Mouse (Mus musculus) myocyte (in vitro differentiated cells): Measurements from ENCODE around the gene Mfsd4b4. TPM values are rescaled to one million over a fixed set of nuclear protein-coding genes. Genes with fewer than 3 reads are reported as not detected.

Source experiments
- H3K27me3 ChIP-seq: one replicate; pipeline ENCODE4 v1.6.1; 2011; ENCODE audit not compliant: control insufficient read depth, insufficient read depth, insufficient read length
- H3K36me3 ChIP-seq: one replicate; pipeline ENCODE4 v1.6.1; 2011; ENCODE audit not compliant: control insufficient read depth, insufficient read depth
- H3K4me2 ChIP-seq: one replicate; pipeline ENCODE4 v1.6.1; 2011; ENCODE audit warnings: low read depth, control low read depth
- H3K4me3 ChIP-seq: one replicate; pipeline ENCODE4 v1.5.1; 2011; ENCODE audit warnings: mild to moderate bottlenecking, control low read depth, moderate library complexity
- H3K79me2 ChIP-seq: one replicate; pipeline ENCODE4 v1.6.1; 2011; ENCODE audit not compliant: control insufficient read depth, insufficient read depth
- H3ac ChIP-seq: one replicate; pipeline ENCODE4 v1.6.1; 2011; ENCODE audit not compliant: control insufficient read depth, insufficient read length
- CEBPB ChIP-seq: IDR thresholded peaks from 2 replicates; pipeline ENCODE4 v1.6.1; 2011; ENCODE audit warnings: mild to moderate bottlenecking, moderate library complexity; ENCODE audit not compliant: poor library complexity, insufficient read depth, severe bottlenecking
- E2F4 ChIP-seq: IDR thresholded peaks from one replicate; pipeline ENCODE4 v1.6.1; 2011; ENCODE audit warnings: mild to moderate bottlenecking, control low read depth, moderate library complexity; ENCODE audit not compliant: insufficient read depth
- MAX ChIP-seq: IDR thresholded peaks from one replicate; pipeline ENCODE4 v1.6.1; 2011; ENCODE audit warnings: low read depth, mild to moderate bottlenecking, control low read depth
- MYOD1 ChIP-seq, 3 experiments: IDR thresholded peaks; one replicate each; pipeline ENCODE4 v1.6.1; 2011; ENCODE audit warnings: control low read depth in 2 of 3, low read depth in 2 of 3, mild to moderate bottlenecking in 2 of 3, moderate library complexity in 1 of 3; ENCODE audit not compliant: insufficient read length in 2 of 3, control insufficient read depth in 1 of 3
- MYOG ChIP-seq, 3 experiments: IDR thresholded peaks; one replicate each; pipeline ENCODE4 v1.6.1; 2011; ENCODE audit warnings: control low read depth in 2 of 3, low read depth in 2 of 3, mild to moderate bottlenecking in 2 of 3; ENCODE audit not compliant: insufficient read length in 2 of 3, control insufficient read depth in 1 of 3, insufficient read depth in 1 of 3
- POLR2A ChIP-seq: IDR thresholded peaks from one replicate; pipeline ENCODE4 v1.6.1; 2011; ENCODE audit warnings: low read depth, mild to moderate bottlenecking, control low read depth, moderate library complexity; ENCODE audit not compliant: insufficient read length
- POLR2AphosphoS2 ChIP-seq: IDR thresholded peaks from one replicate; pipeline ENCODE4 v1.6.1; 2011; ENCODE audit warnings: low read depth, control low read depth; ENCODE audit not compliant: insufficient read length
- REST ChIP-seq: IDR thresholded peaks from one replicate; pipeline ENCODE4 v1.6.1; 2011; ENCODE audit warnings: mild to moderate bottlenecking, control low read depth, moderate library complexity; ENCODE audit not compliant: insufficient read depth, insufficient read length
- SRF ChIP-seq: IDR thresholded peaks from one replicate; pipeline ENCODE4 v1.6.1; 2011; ENCODE audit warnings: low read depth; ENCODE audit not compliant: control insufficient read depth, insufficient read length
- TCF12 ChIP-seq: IDR thresholded peaks from one replicate; pipeline ENCODE4 v1.6.1; 2011; ENCODE audit warnings: mild to moderate bottlenecking, control low read depth; ENCODE audit not compliant: poor library complexity, insufficient read depth, severe bottlenecking
- TCF3 ChIP-seq: IDR thresholded peaks from one replicate; pipeline ENCODE4 v1.6.1; 2011; ENCODE audit warnings: low read depth, control low read depth; ENCODE audit not compliant: insufficient read length
- USF1 ChIP-seq: IDR thresholded peaks from one replicate; pipeline ENCODE4 v1.6.1; 2011; ENCODE audit warnings: low read depth, mild to moderate bottlenecking, control low read depth, moderate library complexity
- polyA plus RNA-seq: library from polyadenylated mRNA; unstranded; fragments of >200 nt; fragmentation: generic; extraction: Trizol; gene quantifications from one replicate; pipeline ENCODE4 v1.2.1, GENCODE M21; 2012; ENCODE audit warnings: missing spikeins

Mfsd4b4 gene
- polyA plus RNA-seq, 1 experiment, result 1.1 TPM

DNA sequence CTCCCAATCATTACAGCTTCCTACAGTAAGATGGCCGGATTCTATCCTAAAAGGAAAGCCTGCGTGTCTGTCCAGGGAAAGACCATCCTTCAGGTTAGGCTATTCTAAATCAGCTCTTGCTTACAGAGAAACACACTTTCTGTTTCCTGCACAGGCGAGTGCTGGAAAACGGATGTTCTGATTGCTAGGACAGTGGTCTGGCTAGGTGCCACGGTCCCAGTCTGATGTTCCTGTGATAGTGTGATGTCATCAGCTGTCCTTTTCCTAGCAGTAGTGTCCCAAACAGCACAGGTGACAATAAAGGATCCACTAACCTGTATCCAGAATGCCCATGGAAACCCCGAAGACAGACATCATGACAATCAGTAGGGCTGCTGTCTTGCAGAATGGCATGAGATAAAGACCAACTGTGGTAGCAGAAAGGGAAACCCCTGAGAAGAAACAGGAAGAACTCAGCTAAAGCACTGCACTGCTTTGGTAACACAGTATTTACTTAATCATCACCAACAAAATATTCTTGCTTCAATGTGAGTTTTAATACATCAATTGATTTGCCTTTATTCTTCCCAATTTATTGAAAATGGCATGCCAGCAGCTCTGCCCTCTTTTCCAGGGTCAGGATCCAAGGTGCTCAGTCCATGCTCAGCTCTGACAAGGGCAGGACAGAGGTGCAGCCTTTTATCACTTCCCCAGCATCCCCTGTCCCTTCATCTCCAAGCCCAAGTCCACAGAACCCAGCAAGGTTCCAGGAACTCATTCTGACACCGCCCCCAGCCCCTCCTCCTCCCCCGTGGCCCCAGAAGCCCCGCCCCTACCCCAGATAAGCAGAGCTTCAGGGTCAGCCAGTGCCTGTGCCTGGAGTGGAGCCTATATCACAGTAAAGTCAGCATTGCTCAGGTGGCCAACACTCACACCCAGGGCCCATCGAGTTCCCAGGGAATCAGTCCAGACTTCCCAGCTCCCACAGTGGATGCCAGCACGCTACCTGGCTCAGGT lies 5.0 kb downstream of the Mfsd4b4 start:
- TF ChIP-seq REST, result no peak
- no peak for TF ChIP-seq TCF3
- TF ChIP-seq POLR2AphosphoS2, result no peak
- TF ChIP-seq CEBPB, result no peak
- no peak for TF ChIP-seq SRF
- no peak for TF ChIP-seq TCF12
- TF ChIP-seq MYOD1 (IDR thresholded peaks at IDR 0.05; ENCODE audit: control insufficient read depth in 1 of 3, insufficient read length in 2 of 3, low read depth in 2 of 3), result no peak
- TF ChIP-seq MAX, result no peak
- TF ChIP-seq MYOG (IDR thresholded peaks at IDR 0.05; ENCODE audit: control insufficient read depth in 1 of 3, insufficient read depth in 1 of 3, insufficient read length in 2 of 3, low read depth in 2 of 3), result no peak
- no peak for TF ChIP-seq POLR2A
- no peak for TF ChIP-seq USF1
- no peak for TF ChIP-seq E2F4
- H3K4me2 ChIP-seq, result no peak overlapping the region
- no peak overlapping the region for H3ac ChIP-seq
- H3K36me3 ChIP-seq, result no peaks in the 10 kb centered on the region
- H3K27me3 ChIP-seq, result no peaks in the 10 kb centered on the region
- H3K79me2 ChIP-seq, result no peaks in the 10 kb centered on the region
- no peak overlapping the region for H3K4me3 ChIP-seq

DNA sequence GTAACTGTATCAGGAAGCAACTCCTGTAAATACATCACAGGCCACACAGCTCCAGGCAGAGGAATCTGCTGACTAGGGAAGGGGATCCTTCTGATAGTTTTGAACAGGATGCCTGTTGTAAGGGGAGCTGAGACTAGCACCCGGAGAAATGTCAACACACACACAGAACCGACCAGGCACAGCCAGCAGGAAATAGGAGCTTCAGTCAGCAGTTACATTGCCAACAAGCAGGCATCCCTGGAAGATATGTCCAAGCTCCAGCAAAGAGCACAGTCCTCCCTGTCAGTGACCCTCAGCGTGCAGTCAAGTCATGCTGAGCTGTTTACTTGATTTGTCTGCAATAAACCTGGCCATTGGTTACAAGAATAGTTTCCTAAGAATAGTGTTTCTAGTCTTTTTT lies 10.4 kb downstream of the Mfsd4b4 start:
- TF ChIP-seq CEBPB (no peak), MYOG (IDR thresholded peaks at IDR 0.05; ENCODE audit: control insufficient read depth in 1 of 3, insufficient read depth in 1 of 3, insufficient read length in 2 of 3, low read depth in 2 of 3) (no peak), USF1 (no peak), POLR2AphosphoS2 (no peak), MAX (no peak)
- no peaks in the 10 kb centered on the region for H3K36me3 ChIP-seq
- no peaks in the 10 kb centered on the region for H3K27me3 ChIP-seq
- H3K4me2 ChIP-seq, result no peak overlapping the region
- H3K79me2 ChIP-seq, result no peaks in the 10 kb centered on the region
- H3ac ChIP-seq, result no peak overlapping the region
- H3K4me3 ChIP-seq, result no peak overlapping the region

- Histone ChIP-seq H3ac (no peak overlapping the region), H3K4me2 (no peak overlapping the region), H3K4me3 (no peak overlapping the region), H3K27me3 (no peaks in the 10 kb centered on the region), H3K79me2 (no peaks in the 10 kb centered on the region), H3K36me3 (peaks cover 33% of the 10 kb centered on the region)
- TF ChIP-seq MYOD1 (IDR thresholded peaks at IDR 0.05; ENCODE audit: control insufficient read depth in 1 of 3, insufficient read length in 2 of 3, low read depth in 2 of 3), result no peak
- no peak for TF ChIP-seq POLR2A
- no peak for TF ChIP-seq E2F4
- no peak for TF ChIP-seq MYOG (IDR thresholded peaks at IDR 0.05; ENCODE audit: control insufficient read depth in 1 of 3, insufficient read depth in 1 of 3, insufficient read length in 2 of 3, low read depth in 2 of 3)
Observed at GRCm38 (mm10) chr10:39865509-39865908, 33.5 kb downstream of the Mfsd4b4 start.

GRCm38 (mm10) chr10:39842621-39843020 lies 56.4 kb downstream of the Mfsd4b4 start:
- no peaks in the 10 kb centered on the region for H3K79me2 ChIP-seq
- no peaks in the 10 kb centered on the region for H3K27me3 ChIP-seq
- no peak for TF ChIP-seq MYOD1 (IDR thresholded peaks at IDR 0.05; ENCODE audit: control insufficient read depth in 1 of 3, insufficient read length in 2 of 3, low read depth in 2 of 3)
- TF ChIP-seq REST, result no peak
- no peak for TF ChIP-seq USF1
- TF ChIP-seq TCF12, result no peak
- TF ChIP-seq TCF3, result no peak
- no peak for TF ChIP-seq SRF
- TF ChIP-seq MYOG (IDR thresholded peaks at IDR 0.05; ENCODE audit: control insufficient read depth in 1 of 3, insufficient read depth in 1 of 3, insufficient read length in 2 of 3, low read depth in 2 of 3), result no peak
- no peak for TF ChIP-seq CEBPB
- TF ChIP-seq POLR2AphosphoS2, result no peak
- TF ChIP-seq MAX, result no peak
- TF ChIP-seq POLR2A, result no peak
- H3ac ChIP-seq, result no peak overlapping the region
- H3K36me3 ChIP-seq, result peaks cover 48% of the 10 kb centered on the region
- H3K4me2 ChIP-seq, result no peak overlapping the region
- H3K4me3 ChIP-seq, result no peak overlapping the region

Other genes starting within 250 kb of the Mfsd4b4 start
- gene Rev3l, start 167.1 kb downstream of the Mfsd4b4 start, polyA plus RNA-seq, result 2.4 TPM
- gene Mfsd4b2, start 27.7 kb upstream of the Mfsd4b4 start, polyA plus RNA-seq, result not detected
- 0.64 TPM for gene Mfsd4b3, start 60.9 kb upstream of the Mfsd4b4 start, polyA plus RNA-seq
- gene Mfsd4b5, start 87.4 kb upstream of the Mfsd4b4 start, polyA plus RNA-seq, result 0.04 TPM
- gene Mfsd4b1, start 126.0 kb upstream of the Mfsd4b4 start, polyA plus RNA-seq, result 0.11 TPM
- gene Slc16a10, start 243.0 kb upstream of the Mfsd4b4 start, polyA plus RNA-seq, result 3.5 TPM